Mouse (Mus musculus): Measurements from ENCODE around the gene Tipin. TPM values are rescaled to one million over a fixed set of nuclear protein-coding genes. Genes with fewer than 3 reads are reported as not detected.

Tipin gene
- polyA plus RNA-seq, 1 experiment from 2014 or later: 80.5 TPM

Other genes with a start within 250 kb of the Tipin start
- not detected in 2 replicates for gene Lctl, start 164.4 kb upstream of the Tipin start, polyA plus RNA-seq (2015; fragmentation: Nextera tagmentation; extraction: Ambion mirVana)
- 5.0 and 9.5 TPM in 2 replicates for gene Zwilch, start 108.5 kb upstream of the Tipin start, polyA plus RNA-seq (2015; fragmentation: Nextera tagmentation; extraction: Ambion mirVana)
- gene Rpl4, start 108.2 kb upstream of the Tipin start, polyA plus RNA-seq (2015; fragmentation: Nextera tagmentation; extraction: Ambion mirVana): 668 and 699 TPM in 2 replicates
- 38.4 and 43.0 TPM in 2 replicates for gene Snapc5, start 102.3 kb upstream of the Tipin start, polyA plus RNA-seq (2015; fragmentation: Nextera tagmentation; extraction: Ambion mirVana)
- 2.1 and 2.9 TPM in 2 replicates for gene Uchl4, start 46.4 kb upstream of the Tipin start, polyA plus RNA-seq (2015; fragmentation: Nextera tagmentation; extraction: Ambion mirVana)
- gene Map2k1, start 27.9 kb upstream of the Tipin start, polyA plus RNA-seq (2015; fragmentation: Nextera tagmentation; extraction: Ambion mirVana): 54.1 and 61.0 TPM in 2 replicates
- 20.6 and 23.4 TPM in 2 replicates for gene Dis3l, start 59.7 kb downstream of the Tipin start, polyA plus RNA-seq (2015; fragmentation: Nextera tagmentation; extraction: Ambion mirVana)
- gene Megf11, start 104.0 kb downstream of the Tipin start, polyA plus RNA-seq (2015; fragmentation: Nextera tagmentation; extraction: Ambion mirVana): 18.0 and 19.9 TPM in 2 replicates

All from neural tube, embryonic 13.5 days (tissue).